Mouse (Mus musculus) G1E (cell line): ENCODE data around the gene Cfap46. TPM values are rescaled to one million over a fixed set of nuclear protein-coding genes. Genes with fewer than 3 reads are reported as not detected.

ENCODE experiments used
- ATAC-seq: 2 replicates; pipeline ENCODE4 v1.8.0; 2016; ENCODE audit warnings: mild to moderate bottlenecking; ENCODE audit not compliant: insufficient number of reproducible peaks, poor library complexity, low FRiP score, severe bottlenecking; ENCODE audit errors: extremely low read depth
- DNase-seq: peaks from one replicate; pipeline ENCODE4 v3.0.0; 2012; ENCODE audit warnings: low spot score
- H3K27me3 ChIP-seq: 2 replicates; pipeline ENCODE4 v1.6.1; 2012; ENCODE audit warnings: mild to moderate bottlenecking, low read length, inconsistent platforms; ENCODE audit not compliant: insufficient read depth
- H3K36me3 ChIP-seq: replicated peaks from 2 replicates; pipeline ENCODE3; 2012; ENCODE audit warnings: mild to moderate bottlenecking, inconsistent platforms
- H3K4me1 ChIP-seq: 2 replicates; pipeline ENCODE4 v1.6.1; 2012; ENCODE audit warnings: low read depth, low read length, inconsistent platforms, mixed read lengths; ENCODE audit not compliant: insufficient read depth
- H3K4me3 ChIP-seq: 2 replicates; pipeline ENCODE4 v1.5.1; 2012; ENCODE audit warnings: low read depth, mild to moderate bottlenecking, inconsistent platforms, low read length, moderate library complexity, mixed read lengths
- H3K9me3 ChIP-seq: replicated peaks from 2 replicates; pipeline ENCODE4 v1.6.1; 2012; ENCODE audit warnings: inconsistent platforms
- CTCF ChIP-seq: IDR thresholded peaks from 2 replicates; pipeline ENCODE4 v1.5.1; 2012; ENCODE audit warnings: low read depth, low read length, inconsistent platforms, mixed read lengths
- GATA1 ChIP-seq: IDR thresholded peaks from 2 replicates; pipeline ENCODE4 v1.6.1; 2012; ENCODE audit warnings: borderline replicate concordance, low read length, inconsistent platforms, mixed read lengths
- GATA2 ChIP-seq: IDR thresholded peaks from 2 replicates; pipeline ENCODE4 v1.6.1; 2012; ENCODE audit warnings: low read depth, low read length, inconsistent platforms, borderline replicate concordance
- POLR2AphosphoS5 ChIP-seq: IDR thresholded peaks from 2 replicates; pipeline ENCODE4 v1.6.1; 2012; ENCODE audit warnings: low read depth, low read length, inconsistent platforms; ENCODE audit not compliant: insufficient replicate concordance
- TAL1 ChIP-seq: conservative IDR thresholded peaks from 2 replicates; pipeline ENCODE4 v1.6.1; 2012; ENCODE audit warnings: low read depth, low read length, inconsistent platforms, mixed read lengths
- polyA plus RNA-seq: library from polyadenylated mRNA; stranded (reverse); fragments of >175 nt; gene quantifications from 2 replicates; pipeline ENCODE4 v1.2.3, GENCODE M21; 2012
- total RNA-seq, 2 experiments: library from RNA; stranded (forward) in 1 of 2; stranded (reverse) in 1 of 2; fragments of 200-1000 nt in 1 of 2; fragments of >200 nt in 1 of 2; fragmentation: Nextera tagmentation in 1 of 2; gene quantifications; 2 replicates each; pipeline ENCODE4 v1.2.3; 2014 to 2017

Gene Cfap46
- total and polyA plus RNA-seq, 3 experiments: not detected

- Histone ChIP-seq H3K36me3 (no peaks in the 10 kb centered on the region), H3K27me3 (no peaks in the 10 kb centered on the region), H3K9me3 (peaks cover 39% of the 10 kb centered on the region), H3K4me3 (no peak overlapping the region), H3K4me1 (no peaks in the 10 kb centered on the region; the same call in 1 of the 2 replicates)
- TF ChIP-seq POLR2AphosphoS5 (no peak), TAL1 (no peak), GATA2 (no peak), GATA1 (no peak), CTCF (no peak)
- DNase-seq (no peak), ATAC-seq (no peak)
Observed at GRCm38 (mm10) chr7:139595862-139596261, 87.8 kb downstream of the Cfap46 start.

GRCm38 (mm10) chr7:139595311-139595710 is 88.3 kb downstream of the Cfap46 start:
- Histone ChIP-seq H3K9me3 (peaks cover 41% of the 10 kb centered on the region), H3K4me3 (no peak overlapping the region), H3K36me3 (no peaks in the 10 kb centered on the region), H3K27me3 (no peaks in the 10 kb centered on the region), H3K4me1 (no peaks in the 10 kb centered on the region; the same call in 1 of the 2 replicates)
- DNase-seq (no peak), ATAC-seq (no peak)
- TF ChIP-seq GATA2: no peak

DNA sequence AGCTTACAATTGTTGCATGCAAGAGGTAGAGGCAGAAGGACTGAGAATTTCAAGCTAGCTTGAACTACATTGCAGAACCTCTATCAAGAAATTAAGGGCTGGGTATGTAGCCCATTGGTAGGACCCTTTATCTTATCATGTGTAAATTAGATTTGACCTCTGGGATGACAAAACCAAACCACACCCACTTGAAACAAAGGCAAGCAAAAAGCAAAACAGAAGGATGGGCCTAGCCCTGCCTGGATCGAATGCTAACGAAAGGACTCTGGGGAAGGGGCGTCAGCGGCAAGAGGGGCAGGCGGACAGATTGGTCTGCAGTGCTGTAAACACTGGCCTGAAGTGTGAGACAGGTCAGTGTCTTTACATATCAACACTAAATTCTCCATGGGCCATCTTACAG is 92.3 kb downstream of the Cfap46 start:
- no peaks in the 10 kb centered on the region for H3K36me3 ChIP-seq
- H3K27me3 ChIP-seq: 0 out of 2 replicates have a peak, but pooled peaks cover 3% of the 10 kb centered on the region
- ATAC-seq (no peak), DNase-seq (no peak)
- H3K4me3 ChIP-seq: no peak overlapping the region
- TF ChIP-seq GATA1 (no peak), GATA2 (no peak), POLR2AphosphoS5 (no peak), TAL1 (no peak), CTCF (no peak)
- H3K4me1 ChIP-seq: no peaks in the 10 kb centered on the region
- H3K9me3 ChIP-seq: peaks cover 53% of the 10 kb centered on the region

DNA sequence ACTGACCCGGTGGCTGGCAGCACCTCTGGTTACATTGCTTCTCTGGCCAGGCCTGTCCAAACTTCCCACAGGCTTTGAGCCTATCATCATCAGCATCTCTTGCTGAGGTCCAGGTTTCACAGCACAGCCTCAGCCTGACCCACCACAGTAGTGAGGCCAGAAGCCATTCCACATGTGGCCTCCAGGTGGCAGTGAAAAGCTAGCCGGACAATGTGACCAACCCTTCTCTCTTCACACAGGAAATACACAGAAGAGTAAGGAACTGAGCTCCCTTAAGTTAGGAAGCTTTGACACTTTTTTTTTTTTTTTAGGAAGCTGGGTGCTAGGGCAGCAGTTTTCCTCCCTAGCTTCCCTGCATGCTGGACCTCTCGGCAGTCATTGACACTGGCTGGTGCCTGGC is 93.3 kb downstream of the Cfap46 start:
- no peaks in the 10 kb centered on the region for H3K4me1 ChIP-seq
- ATAC-seq: peak; percentile 43; the same call in 1 of the 2 replicates
- no peak overlapping the region for H3K4me3 ChIP-seq
- peaks cover 5% of the 10 kb centered on the region; the same call in 1 of the 2 replicates for H3K27me3 ChIP-seq
- TF ChIP-seq TAL1 (no peak), POLR2AphosphoS5 (no peak), GATA2 (no peak), CTCF (no peak), GATA1 (no peak)
- no peak for DNase-seq
- H3K9me3 ChIP-seq: peaks cover 63% of the 10 kb centered on the region
- H3K36me3 ChIP-seq: no peaks in the 10 kb centered on the region

DNA sequence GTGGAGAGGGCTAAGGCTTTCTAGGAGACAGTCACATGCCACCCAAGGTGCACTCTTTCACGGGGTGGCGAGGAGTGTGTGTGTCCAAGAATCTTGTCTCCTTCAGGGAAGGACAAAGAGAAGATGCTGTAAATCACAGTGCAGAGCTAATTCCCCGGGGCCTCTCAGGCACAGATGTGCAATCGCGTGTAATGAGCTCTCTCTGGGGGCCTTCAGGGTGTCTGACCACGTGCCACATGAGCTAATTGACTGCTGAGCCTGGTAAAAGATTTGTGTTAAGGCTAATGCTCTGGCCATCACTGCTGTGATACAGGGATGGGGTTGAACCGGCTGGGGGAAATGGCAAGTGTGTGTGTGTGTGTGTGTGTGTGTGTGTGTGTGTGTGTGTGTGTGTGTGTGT is 95.7 kb downstream of the Cfap46 start:
- TF ChIP-seq CTCF: no peak
- no peak for TF ChIP-seq GATA1
- TF ChIP-seq TAL1: no peak
- TF ChIP-seq POLR2AphosphoS5: no peak
- TF ChIP-seq GATA2: no peak
- Histone ChIP-seq H3K4me3 (no peak overlapping the region), H3K36me3 (no peaks in the 10 kb centered on the region), H3K9me3 (peaks cover 69% of the 10 kb centered on the region), H3K27me3 (peaks cover 5% of the 10 kb centered on the region; the same call in 1 of the 2 replicates), H3K4me1 (no peaks in the 10 kb centered on the region)
- DNase-seq (no peak), ATAC-seq (no peak)

GRCm38 (mm10) chr7:139585183-139585821 is 98.3 kb downstream of the Cfap46 start:
- peaks cover 5% of the 10 kb centered on the region; the same call in 1 of the 2 replicates for H3K27me3 ChIP-seq
- no peaks in the 10 kb centered on the region for H3K36me3 ChIP-seq
- DNase-seq (no peak), ATAC-seq (no peak)
- no peaks in the 10 kb centered on the region for H3K4me1 ChIP-seq
- no peak for TF ChIP-seq CTCF
- no peak for TF ChIP-seq GATA2
- no peak for TF ChIP-seq GATA1
- TF ChIP-seq POLR2AphosphoS5: no peak
- no peak for TF ChIP-seq TAL1
- no peak overlapping the region for H3K4me3 ChIP-seq
- peaks cover 84% of the 10 kb centered on the region for H3K9me3 ChIP-seq
